Mouse (Mus musculus) retina, postnatal 1 day (tissue): ENCODE results near the gene Ppp2r3d.

Source experiments
- DNase-seq: peaks from one replicate; pipeline ENCODE4 v3.0.0-alpha.2; 2012

The Ppp2r3d gene

DNA sequence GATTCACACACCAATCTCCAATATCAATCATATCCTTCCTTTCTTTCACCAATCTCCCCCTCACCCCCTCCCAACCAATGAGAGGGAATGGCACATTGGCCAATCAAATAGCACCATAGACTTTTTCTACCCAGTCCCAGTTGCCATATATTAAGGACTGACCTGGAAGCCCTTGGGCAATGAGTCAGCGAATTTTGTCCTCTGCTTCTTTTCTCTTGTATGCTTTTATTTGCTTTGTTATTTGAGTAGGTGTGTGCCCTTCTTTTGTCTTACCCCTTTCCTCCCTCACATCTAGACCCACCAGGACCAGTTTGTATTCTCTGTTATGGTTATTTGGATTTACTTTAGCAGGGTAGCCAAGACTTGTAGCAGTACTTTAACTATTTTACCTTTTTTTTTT, 68.1 kb downstream of the Ppp2r3d start:
- no peak for DNase-seq
